Mouse (Mus musculus) urinary bladder, postnatal 14 days (tissue): Measurements from ENCODE around the gene Mrpl49.
"Not testable (repeated sequence)": the region's sequence is repeated elsewhere in the genome, so short reads cannot be mapped to it uniquely, and the experiment has no call there.

Experiments
- DNase-seq: peaks from one replicate; pipeline ENCODE4 v3.0.0; 2021; ENCODE audit warnings: low spot score

The Mrpl49 gene

DNA sequence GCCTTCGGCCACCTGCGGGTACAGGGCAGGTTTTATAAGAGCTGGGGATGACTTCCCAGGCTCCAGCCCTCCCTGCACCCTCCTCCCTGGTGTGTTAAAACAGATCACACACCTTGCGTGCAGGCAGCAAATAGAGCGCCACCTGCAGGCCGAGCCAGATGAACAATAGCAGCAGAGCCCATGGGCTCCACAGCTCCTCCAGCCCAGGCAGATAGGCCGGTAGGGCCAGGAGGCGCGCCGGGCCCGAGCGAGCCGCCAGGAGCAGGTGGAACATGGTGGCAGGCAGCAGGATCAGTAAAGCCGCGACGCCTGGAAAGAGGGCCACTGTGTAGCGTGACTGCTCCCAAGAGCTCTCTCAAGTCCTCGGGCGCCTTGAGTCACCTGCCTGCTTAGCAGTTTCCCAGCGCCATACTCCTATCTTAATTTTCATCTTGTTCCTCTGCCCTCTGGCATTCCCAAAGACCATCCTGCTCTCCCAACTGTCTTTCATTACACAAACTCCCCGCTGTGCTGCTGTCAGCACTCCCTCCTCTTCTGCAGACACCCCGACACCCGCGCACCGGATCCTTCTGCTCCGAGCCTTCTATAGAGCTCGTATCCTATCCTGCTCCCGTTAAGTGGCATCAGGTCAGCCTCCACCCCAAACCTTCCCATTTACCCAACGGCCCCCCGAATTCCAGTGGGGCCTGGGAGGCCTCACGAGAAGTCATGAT, 9.6 kb upstream of the Mrpl49 start:
- peak; percentile 86 for DNase-seq

DNA sequence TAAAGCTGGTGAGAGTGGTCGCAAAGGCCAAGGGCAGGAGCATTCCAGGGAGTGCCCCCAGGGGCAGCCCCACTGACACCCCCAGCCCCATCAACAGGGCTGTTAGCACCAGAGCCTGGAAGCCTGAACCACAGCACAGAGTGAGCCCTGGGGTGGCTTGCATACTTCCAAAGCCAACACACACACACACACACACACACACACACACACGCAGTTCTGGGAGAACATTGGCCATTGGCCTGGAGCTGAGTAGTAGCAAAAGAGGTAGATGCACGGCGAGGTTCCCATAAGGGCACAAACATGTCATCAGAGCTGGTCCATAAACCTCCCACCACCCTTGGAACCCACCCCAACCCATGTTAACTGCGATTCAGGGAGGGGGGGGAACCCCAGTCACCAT, 9.0 kb upstream of the Mrpl49 start:
- DNase-seq = no peak

DNA sequence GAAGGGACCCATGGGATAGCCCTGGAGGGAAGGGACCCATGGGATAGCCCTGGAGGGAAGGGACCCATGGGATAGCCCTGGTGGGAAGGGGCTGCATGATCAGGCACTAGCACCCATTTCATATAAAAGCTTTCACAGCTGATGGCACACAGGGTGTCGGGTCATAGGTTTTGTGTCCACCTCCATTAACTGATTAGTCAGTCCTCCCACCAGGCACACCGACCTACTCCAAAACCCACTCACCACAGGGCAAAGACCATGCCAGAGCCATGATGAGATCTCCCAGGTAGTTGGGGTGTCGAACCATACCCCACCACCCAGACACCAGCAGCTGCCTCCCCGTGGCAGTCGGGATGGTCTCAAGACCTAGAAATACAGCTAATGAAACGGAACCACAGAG, 5.5 kb upstream of the Mrpl49 start:
- DNase-seq = no peak

DNA sequence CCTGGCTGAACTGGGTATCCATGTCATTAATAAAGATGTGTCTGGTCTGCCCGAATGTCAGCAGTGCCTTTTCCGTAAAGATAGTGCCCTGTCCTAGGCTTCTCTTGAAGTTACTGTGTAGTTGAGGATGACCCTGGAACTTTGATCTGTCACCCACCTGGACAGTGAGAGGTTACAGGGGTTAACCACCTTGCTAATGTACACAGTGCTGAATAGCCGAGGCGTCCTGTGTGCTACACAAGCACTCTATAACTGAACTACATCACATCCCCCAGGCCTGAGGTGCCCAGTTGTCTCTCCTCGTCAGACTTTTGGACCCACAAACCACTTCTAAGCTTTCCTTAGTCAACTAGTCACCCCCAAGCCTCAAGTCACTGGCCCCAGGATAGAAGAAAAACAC, 4.8 kb upstream of the Mrpl49 start:
- no peak for DNase-seq

DNA sequence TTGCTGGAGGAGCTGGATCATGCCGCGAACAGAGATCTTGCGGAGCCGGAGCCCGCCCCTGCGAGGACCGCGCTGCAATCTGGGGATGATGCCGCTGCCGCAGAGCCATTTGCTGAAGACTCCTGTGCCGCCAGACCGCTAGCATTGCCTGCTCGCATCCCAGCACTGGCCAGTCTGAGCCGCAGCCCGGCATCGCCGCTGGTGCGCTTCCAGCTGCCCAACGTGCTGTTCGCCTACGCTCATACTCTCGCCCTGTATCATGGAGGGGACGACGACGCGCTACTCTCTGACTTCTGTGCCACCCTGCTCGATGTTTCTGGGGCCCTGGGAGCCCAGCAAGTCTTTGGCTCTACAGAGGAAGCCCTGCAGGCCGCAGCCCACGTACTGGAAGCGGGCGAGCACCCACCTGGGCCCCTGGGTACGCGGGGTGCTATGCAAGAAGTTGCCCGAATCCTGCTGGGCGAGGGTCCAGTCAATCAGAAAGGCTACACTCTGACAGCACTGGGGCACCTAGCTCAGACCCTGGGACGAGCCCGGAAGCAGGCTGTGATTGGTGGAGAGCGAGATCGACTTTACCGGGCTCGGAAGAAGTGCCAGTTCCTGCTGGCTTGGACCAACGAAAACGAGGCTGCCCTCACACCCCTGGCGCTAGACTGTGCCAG, 4.2 kb upstream of the Mrpl49 start:
- DNase-seq = peak; percentile 57

DNA sequence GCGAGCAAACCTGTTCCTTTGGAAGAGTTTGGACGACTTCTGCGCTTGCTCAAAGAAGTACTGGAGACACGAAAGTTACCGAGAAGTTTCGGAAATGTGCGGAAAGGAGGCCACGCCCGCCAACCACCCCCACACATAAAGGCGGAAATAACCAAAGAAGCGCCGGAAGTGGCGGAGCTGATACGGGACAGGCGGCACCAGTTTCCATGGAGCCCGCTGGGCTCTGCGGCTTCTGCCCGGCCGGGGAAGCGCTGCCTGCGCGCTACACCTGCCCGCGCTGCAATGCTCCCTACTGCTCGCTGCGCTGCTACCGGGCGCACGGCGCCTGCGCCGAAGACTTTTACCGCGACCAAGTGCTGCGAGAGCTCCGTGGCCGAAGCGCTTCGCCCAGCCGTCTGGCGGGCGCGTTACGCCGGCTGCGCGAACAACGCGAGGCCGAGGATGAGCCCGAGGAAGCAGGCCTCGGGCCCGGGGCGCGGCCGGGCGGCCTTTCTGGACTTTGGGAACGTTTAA, 3.5 kb upstream of the Mrpl49 start, which contains the start of gene Znhit2:
Znhit2 (plus strand) TSS at position 172 of the 513 bp plus-strand sequence.
- DNase-seq = peak; percentile 95

DNA sequence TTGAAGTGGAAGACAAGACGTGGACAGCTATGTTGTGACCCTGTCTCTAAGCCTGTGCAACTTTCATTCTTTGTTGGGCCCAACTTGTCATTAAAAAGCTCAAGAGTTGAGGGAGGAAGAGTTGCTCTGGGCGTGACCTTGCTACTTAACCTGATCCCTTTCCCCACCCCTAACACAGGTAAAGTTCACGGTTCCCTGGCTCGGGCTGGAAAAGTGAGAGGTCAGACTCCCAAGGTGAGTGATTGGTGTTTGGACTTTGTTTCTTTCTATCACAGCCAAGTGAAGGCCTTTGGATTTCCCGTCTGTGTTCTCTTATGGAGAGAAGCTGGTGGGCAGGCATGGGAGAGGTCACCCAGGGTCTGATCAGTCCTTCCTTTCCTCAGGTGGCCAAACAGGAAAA, 1.4 kb upstream of the Mrpl49 start:
- DNase-seq = no peak

DNA sequence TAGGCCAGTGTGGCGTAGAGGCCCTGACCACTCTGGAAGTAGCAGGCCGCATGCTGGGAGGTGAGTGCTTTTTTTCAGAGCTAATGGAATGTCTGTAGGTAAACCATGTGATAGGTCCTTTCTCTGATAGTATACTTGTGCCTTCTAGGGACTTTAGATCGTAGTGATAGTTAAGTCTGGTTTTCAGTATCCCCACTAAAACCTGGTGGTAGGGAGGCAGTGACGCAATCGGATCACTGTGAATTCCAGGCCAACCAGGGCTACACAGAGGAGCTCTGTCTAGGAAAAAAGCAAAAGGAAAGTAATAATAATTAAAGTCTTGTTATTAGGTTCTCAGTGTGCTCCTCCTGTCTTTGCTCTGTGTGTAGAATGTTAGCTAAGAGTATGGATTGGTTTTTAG, 928 bp upstream of the Mrpl49 start:
- no peak for DNase-seq

DNA sequence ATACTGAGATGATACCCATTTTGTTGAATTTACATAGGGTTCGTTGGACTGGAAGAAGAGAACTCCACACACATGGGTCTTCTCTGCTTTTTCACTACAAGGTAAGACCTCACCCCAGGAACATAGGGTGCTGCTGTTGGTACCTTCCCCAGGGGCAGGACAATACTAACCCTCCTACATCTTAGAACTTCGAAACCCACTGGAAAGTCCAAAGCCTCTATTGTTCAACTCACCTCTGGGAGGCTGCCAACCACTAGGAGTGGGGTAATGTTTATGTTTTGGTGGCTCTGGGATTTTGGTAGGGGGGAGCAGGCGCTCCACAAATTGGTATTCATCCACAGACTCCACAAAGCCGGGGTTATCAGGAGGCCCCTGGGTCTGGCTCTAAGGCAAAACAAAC, 889 bp downstream of the Mrpl49 start:
- DNase-seq = no peak

DNA sequence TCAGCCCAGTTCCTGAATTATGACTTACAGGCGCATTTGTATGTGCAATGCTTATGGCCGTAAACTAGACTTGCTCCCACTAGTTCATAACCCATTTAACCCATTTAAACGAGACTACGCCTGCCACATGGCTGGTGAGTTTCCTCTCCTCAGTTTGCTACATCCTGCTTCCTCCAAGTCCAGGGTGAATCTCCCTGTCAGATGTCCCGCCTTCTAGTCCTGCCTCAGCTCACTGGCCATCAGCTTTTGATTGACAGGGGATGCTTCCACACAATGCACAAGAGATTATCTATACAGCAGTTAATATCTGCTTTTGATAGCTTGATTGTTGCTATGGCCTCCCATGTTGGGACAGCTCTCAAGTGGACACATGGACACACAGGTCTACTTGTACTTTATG, 3.3 kb downstream of the Mrpl49 start:
- DNase-seq = no peak

DNA sequence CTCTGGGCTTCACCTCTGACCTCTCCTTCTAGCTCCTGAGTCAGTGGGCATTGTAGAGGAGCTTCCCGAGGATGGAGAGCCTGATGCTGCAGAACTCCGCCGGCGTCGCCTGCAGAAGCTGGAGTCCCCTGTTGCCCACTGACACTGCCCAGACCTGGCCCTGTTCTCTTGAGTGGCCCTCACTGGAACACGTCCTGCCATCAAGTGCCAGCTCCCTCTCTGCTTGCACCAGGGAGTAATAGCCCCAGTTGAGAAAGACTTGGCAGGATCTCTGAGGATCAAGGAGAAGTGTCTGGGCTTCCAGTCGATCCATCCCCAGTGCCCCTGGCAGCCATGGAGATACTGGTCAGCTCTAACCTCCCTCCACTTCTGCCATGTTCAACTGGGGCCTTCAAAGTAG, 5.1 kb downstream of the Mrpl49 start:
- no peak for DNase-seq

DNA sequence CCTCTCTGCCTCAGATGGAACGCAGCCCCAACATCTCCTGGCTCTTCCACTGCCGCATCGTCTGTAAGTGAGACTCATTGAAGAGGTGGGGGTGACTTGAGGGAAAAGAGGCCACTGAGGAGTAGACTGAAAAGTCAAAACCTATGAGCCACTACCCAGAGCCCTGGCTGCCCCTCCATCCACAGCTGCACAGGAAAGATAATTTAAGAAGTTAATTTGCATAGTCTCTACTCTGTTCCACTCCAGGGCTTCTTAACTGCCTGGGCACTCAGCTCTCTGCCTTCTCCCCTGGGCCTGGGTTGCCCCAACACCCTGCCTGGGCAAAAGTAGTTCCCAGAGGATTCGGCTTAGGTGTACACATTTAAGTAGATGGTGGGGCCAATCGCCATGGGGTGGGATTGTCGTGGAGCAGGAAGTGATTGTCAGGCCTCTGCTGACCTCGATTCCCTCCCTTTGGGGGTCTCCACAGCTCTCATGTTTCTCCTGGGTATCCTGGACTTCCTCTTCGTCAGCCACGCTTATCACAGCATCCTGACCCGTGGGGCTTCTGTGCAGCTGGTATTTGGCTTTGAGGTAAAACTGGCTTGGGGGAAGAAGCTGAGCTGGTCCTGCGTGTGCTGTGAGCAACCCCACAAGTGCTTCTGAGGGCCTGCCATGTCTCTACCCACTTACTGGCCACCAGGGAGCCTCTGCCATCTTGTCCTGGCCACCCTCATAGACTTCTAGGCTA, 8.7 kb downstream of the Mrpl49 start:
- no peak for DNase-seq

DNA sequence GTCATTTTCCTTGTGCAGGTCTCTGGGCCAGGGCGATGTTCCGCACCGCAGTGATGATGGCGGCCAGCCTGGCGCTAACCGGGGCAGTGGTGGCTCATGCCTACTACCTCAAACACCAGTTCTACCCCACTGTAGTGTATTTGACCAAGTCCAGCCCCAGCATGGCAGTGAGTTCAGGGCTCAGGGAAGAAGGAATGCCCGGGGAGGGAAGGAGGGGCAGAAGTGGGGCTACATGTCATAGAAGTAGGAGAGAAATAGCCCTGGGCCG, 9.8 kb downstream of the Mrpl49 start:
- DNase-seq = no peak

DNA sequence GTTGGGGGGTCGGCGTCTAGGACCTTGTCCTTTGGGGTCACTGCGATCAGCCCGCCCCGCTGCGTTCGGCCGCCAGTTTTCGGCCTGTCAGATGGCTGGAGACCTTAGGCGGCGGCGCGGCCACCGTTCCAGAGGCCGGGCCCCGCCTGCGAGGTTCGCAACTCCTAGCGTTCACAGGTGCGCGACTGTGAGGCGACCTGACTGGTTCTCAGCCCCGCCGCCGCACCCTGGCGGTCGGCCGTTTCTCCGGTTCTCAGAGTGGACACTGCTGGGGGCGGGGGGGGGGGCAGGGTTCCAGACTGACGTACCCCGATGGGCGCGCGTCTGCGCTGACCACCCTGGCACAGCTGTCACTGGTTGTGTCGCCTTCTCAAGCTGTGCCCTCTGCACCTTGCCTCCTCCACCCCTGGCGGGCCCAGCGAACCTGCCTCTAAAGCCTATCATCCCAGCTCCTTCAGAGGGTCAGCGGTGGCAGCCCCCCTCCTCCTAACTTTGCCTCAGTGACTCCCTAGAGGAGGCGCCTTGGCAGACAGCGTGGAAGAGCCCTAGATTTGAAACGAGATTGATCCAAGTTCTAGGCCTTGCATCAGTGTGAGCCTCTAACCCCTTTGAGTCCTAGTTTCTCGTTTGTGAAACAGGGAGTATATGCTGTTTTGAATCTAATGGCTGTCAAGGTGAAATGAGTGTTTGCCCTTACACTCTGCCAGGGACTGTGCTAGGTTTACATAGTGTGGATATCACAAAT, 10.3 kb downstream of the Mrpl49 start:
- no peak for DNase-seq

DNA sequence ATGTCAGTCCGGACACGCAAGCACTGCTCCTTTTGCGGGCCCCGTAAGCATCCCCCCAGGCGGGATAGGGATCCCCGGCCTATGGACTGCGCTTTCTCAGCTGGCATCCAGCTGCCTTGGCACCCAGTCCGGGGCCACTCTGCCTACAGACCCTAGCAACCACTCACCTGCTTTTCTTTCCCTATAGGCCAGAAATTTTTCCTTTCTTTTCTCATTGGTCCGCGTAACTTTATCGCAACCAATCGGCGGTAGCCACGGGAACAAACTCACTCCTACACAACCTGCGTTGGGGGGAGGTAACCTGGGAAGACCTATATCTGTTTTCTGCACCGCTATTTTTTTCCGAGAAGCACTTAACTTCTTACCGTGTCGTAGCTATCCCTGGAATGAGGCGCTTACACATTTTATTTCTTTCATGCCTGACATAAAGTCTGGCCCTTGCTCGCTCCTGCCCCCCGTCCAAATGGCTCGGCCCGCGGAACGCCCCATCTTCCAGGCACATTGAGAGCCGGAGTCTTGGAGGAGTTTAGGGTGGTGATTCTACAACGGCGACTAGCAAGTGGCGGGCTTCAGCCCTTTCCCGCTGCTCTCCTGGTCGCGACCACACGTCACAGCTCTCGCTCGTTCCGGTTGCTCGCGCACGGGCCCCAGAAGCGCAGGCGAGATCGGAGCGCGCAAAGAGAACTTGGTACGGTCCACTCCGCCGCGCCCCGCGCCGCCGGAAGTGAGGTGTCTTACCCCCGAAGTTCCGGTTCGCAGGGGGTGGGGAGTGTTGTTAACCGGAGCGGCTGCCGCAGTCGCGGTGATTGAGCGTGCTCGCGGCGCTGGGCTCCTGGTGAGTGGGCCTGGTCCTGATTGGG, 11.1 kb downstream of the Mrpl49 start, which contains the start of gene Syvn1:
Syvn1 (plus strand) TSS at position 283 of the 860 bp plus-strand sequence.
- DNase-seq = peak; percentile 88

DNA sequence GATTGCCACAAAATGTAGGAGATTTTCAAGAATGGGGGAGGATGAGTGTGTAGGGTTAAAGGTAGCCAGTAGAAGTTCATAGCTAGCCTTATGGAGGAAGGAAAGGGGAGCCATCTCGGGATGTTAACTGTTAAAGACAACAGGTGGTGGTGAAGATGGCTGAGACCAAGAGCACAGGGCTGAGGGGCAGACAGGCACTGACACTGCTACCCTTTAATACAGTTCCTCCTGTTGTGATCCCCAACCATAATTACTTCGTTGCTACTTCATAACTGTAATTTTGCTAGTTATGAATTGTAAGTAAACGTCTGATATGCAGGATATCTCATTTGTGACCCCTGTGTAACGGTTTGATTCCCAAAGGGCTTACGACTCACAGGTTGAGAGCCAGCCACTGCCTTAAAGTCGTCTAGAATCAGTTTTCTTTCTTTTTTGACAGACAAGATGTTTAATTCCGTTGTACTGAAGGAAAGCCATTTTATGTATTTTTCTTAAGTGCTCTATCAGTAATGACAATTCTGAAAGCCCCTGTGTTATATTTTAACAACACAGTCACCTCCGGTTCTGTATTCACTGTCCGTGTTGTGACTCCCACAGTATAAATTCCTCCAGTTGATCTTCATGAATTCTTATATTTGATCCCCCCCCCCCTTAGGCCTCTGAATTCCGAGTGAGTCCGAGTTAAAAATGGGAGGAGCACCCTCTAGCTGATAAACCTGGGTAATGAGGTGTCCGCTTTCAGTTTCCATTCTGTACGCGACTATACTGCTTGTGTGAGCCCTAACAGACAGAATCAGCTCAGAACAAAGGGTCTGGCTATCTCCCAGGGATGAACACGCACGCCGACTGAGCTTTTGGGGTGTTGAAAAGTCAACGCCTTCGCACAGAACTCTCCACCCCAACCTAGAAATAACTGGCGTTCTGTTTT, 12.0 kb downstream of the Mrpl49 start:
- DNase-seq = no peak

DNA sequence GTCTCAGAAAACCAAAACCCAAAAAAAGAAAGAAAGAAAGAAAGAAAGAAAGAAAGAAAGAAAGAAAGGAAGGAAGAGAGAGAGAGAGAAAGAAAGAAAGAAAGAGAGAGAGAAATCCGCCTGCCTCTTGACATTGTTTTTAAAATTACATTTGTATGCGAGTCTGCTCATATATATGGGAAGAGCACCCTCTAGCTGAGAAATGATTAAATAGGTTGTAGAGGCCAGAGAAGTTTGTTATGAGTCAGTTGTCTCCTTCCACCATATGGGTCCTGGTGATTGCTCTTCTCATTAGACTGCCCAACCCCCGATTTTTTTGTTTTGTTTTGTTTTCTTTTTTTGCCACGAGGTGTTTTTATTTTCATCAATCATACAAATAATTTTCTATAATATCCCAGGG, 13.5 kb downstream of the Mrpl49 start:
- not testable (repeated sequence) for DNase-seq

DNA sequence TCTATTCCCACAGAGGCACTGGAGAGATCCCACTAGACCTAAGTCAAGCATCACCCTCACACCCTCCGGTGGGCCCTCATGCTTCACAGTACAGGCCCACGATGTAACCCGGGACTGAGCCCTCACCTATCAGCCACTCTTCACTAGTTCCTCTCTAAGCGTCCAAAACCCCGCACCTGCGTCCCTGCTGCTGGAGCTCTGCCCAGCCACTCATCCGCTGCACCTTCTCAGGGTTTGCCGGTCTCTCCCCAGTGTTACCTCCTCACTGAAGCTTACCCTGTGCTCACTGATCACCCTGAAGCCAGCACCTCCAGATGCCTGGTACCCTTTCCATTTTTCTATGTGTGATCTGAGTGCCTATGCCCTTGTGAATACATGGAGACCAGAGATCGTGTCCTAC, 15.3 kb downstream of the Mrpl49 start:
- no peak for DNase-seq

DNA sequence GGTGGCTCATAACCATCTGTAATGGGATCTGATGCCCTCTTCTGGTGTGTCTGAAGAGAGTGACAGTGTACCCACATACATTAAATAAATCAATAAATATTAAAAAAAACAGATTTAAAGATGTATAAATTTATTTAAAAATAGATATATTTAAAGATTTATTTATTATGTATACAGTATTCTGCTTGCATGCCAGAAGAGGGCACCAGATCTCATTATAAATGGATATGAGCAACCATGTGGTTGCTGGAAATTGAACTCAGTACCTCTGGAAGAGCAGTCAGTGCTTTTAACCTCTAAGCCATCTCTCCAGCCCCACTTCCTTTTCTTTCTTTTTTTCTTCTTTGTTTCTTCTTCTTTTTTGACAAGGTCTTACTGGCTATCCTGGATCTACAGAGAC, 17.6 kb downstream of the Mrpl49 start:
- DNase-seq = no peak

DNA sequence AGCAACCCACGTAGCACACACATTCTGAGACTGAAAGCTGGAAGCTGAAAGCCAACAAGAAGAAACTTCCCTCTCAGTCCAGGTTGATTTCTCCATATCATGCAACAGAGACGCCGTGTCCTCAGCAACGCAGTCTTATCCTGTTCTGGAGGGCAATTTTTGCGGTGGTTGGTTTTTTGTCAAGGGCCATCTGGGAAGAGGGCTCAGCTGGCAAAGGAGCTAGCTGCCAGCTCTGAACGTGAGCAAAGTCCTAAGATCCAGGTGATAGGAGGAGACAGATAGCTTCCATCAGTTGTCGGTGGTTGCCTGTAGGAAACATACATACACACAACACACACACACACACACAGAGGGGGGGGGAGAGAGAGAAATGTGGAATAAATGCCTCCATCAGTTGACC, 19.3 kb downstream of the Mrpl49 start:
- DNase-seq = no peak
